Mouse (Mus musculus) urinary bladder, postnatal 4 days (tissue): ENCODE data around the gene Hoxd11.
A peak's percentile ranks its signal among the peaks of the same experiment; 100 is the strongest.

Experiments
- DNase-seq, 2 experiments: peaks; one replicate each; pipeline ENCODE4 v3.0.0; 2021 to 2022; ENCODE audit warnings: low spot score in 2 of 2

The Hoxd11 gene

DNA sequence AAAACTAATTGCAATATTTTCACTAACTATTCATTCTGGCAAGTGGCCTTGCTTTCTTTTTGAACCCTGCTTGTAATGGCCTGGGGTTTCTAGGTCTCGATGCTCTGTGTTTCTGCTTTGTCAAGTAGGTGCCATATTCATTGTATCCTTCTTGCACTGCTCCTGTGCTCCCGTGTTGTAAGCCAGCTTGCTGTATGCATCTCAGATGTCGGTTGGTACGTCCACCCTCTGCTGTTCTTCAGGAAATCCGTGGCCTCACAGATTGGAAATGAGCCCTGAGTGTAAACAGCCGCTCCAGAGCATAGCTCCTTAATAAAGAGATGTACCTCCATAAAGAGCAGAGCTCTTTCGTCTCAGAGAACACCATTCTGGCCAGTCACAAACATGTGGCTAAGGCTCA, 28.2 kb downstream of the Hoxd11 start:
- DNase-seq = no peak

DNA sequence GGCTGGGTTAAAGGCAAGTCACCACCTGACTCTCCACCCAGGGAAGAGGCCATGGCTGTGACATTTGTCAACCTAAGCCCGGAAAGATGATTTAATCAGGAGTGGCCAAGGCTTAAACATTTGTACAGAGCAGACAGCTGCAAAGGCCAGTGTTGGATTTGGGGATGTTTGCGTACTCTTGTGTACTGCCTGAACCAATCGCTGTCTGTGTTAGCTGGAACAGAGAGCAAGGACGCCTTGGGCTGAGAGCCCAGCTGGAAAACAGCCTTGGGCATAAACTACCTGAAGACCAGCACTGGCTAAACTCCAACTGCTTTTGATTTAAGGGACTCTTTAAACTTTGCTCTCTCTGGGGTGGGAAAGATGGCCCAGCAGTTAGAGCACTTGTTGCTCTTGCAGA, 29.3 kb downstream of the Hoxd11 start:
- DNase-seq = no peak

DNA sequence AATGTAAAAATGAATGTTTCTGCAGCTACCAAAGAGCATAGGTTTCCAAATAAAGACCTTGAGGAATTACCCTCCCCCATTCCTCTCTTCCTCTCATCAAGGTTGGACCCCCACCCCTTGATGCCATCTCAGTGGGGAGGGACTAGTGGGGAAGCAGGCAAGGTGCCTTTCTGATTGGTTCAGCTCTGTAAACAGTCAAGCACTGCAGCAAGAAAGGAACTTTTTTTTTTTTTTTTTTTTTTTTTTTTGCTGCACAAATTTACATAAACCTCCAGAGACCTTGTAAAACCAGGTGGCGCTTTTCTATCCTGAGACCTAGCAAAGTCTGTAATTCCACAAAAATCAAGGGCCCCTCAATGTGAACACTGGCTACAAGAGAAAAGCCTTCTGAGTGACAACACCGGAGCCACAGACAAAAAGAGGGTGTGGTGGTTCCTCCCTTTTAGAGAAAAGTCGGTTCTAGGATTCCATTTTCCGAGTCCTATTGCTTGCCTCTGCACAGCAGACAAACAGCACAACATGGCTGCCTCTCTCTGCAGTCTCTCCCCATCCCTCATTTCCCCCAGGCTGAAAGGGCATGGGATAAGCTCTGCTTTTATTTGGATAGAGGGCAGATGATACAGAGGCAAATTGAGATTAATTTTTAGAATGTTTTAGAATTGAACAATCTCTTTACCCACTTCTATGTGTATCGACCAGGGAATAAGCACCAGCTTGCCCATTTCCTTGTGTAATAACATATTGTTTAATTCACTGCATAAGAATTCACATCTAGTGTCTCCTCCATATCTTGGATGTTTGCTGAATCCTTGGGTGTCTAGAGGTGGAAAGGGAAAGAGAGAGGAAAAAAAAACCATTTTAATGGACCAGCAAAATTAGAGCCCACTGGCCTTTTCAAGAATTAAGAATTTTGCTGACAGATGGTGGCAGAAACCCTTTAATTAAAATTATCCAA, 30.4 kb downstream of the Hoxd11 start:
- no peak for DNase-seq

DNA sequence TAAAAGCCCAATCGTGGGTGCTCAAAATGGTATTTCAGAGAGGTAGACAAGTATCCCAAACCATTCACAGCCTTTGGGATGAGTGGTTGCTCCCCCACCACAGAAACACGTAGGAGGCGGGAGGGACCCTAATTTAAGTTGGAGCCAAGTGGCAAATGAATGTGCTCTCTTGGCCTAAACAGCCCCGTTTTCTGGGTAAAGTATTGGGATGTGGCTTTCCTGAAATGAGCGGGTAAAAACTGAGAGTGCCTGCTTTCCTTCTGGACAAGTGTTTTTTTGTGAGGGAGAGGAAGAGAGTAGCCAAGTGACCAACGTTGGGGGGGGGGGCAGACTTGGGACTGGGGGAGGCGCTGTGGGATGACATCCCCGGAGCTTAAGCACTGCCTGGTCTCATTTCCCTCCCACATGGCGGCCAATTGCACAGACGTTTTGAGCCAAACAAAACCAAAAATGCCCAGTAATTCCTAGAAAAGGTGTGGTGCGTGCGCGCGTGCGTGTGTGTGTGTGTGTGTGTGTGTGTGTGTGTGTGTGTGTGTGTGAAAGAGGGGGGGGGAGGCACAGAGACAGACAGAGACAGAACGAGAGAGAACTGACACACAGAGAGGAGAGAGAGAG, 31.7 kb downstream of the Hoxd11 start:
- no peak for DNase-seq

DNA sequence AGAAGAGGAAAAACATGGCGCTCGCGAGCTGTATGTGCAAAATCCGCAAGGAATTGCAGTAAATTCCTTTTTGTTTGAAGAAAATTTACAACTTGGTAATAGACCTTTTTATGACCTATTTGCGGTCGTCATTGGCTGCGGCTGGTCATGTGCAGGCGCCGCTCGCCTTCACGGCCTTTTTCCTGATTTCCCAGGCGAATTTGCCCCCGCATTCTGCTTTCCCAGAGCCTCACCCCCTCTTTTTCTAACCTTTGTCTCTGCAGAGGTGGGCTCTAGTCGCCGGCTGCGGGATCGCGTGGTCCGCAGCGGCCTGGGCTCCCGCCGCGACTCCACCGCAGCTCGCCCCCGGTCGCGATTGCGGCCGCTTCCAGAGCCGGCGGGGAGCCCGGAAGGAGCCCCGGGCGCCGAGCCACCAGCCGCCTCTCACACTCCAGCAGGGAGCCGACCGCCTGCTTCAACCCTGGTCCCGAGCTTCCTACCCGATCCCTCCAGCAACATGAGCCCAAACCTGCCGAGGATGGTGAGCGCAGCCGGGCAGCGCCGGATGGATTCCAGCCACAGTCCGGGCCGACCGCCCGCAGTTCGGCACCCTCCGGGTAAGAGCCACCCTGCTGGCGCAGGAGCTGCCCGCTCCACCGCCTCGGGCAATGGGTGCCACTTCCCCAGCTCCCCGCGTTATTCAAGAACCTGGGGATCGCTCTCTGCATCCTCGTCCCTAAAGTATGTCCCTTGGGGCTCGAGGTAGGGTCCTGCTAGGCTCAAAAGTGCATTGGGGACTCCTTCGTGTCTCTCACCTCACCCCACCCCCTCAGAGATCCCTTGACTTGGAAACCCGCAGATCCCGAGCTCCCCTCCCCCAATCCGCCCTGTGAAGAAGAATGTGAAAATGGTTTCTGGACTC, 32.6 kb downstream of the Hoxd11 start, which contains the start of the genes Hoxd3 and Hoxd4:
TSS of gene Hoxd3 (plus strand) at position 207 of the 901 bp plus-strand sequence.
TSS of gene Hoxd4 (plus strand) at position 209 of the 901 bp plus-strand sequence.
- DNase-seq = no peak

DNA sequence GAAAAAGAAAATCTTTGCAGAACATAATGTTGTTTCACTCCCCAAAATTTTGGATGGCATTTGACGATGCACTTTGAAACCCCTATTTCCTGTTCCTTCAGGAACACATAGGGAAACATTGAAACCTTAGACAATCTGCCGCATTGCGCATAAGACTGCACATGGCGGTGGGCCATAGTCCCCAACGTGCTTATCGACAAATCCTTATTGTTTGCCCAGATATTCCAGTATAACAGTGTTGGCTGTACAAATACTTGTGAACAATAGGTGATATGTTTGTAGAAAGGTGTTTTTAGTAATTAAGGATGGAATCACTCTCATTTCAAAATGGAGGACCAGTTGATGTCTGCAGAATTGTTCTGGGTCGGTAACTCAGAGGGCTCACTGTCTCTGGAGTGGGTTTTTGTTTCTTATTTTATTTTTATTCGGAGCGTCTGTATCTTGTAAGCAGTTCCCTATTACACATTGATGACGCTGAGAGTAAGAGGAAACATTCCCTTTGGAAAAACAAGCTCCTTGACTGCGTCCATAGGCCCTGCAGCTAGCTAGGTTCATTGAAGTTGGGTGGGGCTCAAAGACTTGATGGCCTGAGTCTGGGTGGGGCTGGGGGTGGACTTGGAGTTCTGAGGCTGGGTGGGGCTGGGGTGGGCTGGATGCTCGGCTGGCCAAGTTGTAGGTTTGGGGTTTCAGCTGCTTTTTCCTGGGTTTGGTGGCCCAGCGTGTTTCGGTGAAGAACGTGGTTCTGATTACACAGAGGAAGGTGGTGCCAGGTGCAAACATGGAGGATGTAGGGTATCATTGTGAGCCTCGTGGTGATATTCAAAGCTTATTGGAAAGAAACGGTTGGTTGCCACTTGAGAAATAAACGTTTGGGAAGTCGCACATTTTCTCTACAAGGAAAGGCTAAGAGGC, 34.1 kb downstream of the Hoxd11 start:
- DNase-seq = no peak

DNA sequence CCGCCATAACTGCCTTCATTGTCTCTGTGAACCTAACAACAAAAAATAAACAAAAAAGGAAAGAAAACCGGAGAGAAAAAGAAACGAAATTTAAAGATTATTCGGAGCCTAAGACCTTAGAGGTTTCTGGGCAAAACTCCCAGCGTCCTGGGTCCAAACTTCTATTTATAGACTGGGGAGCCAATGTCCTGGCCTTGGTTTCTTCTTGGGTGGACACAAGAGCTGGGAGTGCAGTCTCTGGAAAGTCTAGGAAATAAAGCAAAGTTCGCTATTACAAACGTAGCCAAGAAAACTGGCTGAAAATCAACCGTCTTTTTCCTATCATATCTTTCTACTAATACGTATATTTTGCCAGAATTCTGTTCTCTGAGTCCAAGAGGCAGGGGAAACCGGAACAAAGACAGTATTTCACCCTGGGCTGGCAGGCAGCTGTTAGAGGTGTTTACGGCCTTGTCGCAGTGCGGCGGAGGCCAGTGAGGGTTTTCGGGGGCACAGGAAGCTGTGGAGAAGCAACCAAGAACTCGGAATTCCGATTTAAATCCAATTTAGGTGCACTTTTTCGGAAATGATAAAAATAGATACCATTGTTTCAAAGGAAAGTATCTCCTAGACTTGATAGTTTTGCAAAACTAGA, 34.9 kb downstream of the Hoxd11 start:
- DNase-seq = no peak

DNA sequence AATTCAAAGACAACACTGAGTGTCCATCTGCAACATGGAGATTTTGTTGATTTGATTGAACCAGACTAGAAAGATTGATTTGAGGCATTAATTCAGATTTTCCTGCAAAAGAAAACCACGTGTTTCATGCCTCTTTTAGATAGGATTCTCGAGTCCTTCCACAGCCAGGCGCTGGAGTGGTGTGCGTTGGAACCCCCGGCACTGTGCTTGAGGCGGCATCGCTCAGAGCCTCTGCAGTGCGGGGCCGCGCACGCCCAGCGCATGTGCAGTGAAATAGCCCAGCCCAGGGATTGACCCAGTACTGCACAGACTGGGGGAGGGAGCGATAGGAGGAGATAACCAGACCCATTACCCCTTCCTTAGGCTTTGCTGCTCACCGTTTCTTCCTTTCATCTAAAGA, 35.5 kb downstream of the Hoxd11 start:
- DNase-seq = no peak

DNA sequence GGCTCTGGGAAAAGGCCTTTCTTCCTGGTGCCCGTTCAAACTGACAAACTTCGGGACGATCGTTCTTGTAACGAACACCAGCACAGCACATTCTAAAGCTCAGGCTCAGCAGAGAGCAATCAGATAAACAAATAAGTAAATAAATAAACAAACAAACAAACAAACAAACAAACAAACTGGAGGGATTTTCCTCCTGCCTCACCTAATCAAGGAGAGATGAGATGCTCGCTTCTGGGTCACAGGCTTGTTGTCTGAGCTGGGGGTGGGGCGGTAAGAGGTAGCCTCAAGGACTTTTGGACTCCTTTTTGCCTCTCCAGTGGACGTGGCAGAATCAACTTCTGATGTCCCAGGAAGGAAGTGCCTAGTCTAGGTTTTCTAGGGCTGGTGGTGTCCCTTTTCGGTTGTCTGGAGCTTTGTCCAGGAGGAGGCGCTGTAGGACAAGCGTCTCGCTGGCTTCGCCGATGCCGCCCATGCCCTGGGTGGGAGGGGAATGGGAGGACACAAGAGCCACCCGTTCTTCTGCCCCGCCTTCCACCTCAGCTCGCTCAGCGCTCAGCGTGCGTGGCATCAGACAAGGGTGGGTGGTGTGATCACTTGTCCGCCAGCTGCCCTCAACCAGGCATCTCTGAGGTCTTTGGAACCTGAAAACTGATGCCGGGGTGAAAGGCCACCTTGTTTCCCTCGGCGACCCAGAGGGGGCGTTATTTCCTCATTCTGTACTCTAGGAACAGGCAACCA, 36.3 kb downstream of the Hoxd11 start:
- peak; percentile 86 to 95 for DNase-seq

DNA sequence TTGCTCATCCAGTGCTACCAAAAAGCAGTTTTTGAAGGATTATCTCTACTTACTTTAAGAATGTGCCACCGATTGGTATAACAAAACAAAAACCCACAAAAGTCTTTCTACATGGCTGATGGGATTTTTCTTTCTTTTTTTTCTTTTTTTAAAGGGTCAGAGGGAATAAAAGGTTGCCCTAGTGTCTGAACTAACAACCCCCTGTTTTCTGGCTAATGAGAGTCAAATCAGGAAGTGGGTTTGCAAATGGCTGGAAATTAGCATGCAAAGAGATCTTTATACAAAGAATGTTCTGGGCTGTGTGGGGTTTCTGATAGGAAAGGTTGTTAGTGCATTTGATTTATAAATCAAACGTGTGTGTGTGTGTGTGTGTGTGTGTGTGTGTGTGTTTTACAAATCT, 41.0 kb downstream of the Hoxd11 start:
- DNase-seq = no peak

DNA sequence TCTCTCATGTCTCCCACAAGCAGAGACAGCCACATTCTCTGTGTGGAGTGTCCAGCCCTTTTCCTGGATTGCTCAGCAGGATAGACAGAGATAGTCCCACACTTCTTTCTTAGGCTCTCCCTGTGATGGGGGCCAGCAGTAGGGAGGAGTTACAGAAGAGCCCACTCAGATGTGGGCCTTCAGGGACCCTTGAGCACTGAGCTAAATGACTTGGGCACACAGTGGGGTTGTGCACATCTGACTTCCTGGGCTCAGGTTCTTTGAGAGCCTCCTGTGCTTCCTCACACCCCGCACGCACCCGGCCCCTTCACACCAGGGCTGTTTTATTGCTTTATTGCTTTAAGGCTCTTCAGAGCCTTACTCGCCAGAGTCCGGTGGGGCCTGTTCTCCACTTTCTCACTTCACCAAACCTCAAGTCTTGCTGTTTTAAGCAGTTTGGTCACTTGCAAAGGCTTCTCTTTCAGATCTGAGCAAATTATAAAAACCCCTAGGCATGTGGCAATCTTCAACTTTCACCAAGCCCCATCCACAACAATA, 41.7 kb downstream of the Hoxd11 start:
- DNase-seq = no peak

DNA sequence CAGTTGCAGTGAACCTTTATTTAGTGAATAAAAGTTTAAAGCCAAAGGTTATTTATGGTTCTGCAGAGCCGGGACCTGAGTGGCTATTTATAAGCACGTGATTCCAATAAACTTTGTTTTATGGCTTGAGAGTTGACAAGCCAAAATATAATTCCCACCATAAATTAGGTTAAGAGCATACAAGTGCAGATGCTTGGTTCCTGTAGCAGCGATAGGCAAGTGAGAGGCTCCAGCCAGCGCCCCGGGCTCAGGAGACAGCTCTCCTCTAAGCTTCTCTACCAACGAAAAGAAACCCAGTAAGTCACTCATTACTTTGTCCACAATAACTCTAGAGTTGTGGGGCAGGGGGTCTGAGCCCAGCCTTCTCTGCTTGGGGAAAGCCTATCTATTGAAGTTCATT, 42.5 kb downstream of the Hoxd11 start:
- no peak for DNase-seq

DNA sequence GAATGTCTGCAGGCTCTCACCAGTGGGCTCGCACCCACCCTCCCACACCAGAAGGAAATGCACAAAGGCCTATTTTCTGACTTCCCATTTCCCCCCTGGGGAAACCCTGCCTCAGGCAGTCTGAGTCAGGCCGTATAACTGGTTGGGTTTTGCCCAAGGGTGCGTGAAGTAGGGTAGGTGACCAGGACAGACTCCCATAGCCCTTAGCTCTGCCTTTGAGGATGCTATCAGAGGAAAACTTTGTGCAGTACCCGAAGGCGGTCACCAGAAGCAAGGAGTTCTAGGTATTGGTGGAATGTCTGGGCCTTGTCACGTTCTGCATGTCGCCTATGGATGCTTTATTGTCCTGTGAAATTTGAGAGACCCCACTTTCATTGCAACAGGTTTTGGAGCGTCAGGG, 43.6 kb downstream of the Hoxd11 start:
- no peak for DNase-seq

DNA sequence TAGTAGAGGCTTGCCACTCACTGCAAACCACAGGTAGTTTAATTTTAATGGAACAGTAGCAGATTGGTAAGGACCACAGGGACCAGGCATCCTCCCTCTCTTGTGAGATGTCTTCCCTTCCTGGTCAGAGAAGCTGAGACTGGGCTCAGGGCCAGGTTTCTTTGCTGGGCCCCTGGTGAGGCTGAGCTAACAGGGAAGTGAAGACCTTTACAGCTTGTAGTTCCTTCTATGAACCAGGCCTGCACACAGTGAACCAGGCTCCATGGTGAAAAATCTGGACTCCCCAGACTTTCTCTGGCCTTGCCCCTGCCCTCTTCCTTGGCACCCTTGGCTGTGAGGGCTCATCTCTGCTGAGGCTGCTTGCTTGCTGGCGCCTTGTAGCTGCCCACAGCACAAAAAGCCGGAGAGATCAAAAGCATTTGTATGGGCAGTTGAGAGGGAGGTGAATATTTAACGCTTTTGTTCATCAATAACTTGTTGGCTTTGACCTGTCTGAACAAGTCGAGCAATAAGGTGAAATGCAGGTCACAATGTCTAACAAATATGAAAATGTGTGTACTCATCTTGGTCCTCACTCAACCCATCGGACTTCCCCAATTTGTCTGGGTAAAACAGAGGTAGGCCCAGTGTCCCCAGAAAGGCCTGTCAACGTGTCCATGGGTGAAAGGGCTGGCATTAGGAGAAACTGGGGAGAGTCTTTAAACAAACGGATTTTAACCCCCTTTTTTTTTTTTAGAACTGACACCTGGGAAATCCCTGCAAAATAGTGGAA, 45.1 kb downstream of the Hoxd11 start:
- DNase-seq = no peak

DNA sequence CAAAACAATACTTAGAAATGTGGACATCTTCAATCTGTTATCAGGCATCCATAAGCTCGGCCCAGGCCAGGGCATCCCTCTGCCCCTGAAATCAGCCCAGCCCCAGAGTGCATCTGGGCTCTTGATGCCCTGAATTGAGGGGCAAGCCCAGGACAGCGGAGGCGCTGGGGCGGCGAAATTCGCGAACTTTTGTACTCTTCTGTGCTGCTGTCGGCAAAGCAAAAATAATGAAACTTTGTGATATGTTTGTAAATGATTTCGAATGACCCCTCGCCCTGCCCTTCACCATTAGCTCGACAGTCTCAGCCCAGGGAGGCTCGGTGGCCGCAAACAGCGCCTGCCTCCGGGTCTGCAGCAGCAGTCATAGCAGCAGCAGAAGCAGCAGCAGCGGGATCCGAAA, 45.8 kb downstream of the Hoxd11 start:
- DNase-seq = no peak

DNA sequence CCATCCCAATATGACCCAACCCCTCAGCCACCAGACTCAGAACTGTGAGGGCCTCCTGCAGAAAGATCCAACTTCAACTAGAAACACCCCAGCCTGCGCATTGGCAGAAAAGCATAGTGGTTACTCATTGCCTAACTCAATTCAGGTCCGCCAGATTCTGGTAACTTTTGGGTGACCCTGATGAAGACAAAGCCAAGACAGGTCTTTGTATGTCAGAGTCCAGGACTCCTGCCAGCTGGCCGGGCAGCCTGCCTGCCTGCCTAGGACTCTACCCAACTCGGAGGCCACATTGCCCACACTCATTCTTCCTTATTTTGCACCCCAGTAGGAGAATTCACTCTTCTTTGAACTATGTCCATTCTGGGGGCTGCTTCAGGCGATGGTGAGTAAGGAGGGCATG, 47.2 kb downstream of the Hoxd11 start, which contains the start of gene Gm28230:
TSS of gene Gm28230 (plus strand) at position 178 of the 400 bp plus-strand sequence.
- no peak for DNase-seq

DNA sequence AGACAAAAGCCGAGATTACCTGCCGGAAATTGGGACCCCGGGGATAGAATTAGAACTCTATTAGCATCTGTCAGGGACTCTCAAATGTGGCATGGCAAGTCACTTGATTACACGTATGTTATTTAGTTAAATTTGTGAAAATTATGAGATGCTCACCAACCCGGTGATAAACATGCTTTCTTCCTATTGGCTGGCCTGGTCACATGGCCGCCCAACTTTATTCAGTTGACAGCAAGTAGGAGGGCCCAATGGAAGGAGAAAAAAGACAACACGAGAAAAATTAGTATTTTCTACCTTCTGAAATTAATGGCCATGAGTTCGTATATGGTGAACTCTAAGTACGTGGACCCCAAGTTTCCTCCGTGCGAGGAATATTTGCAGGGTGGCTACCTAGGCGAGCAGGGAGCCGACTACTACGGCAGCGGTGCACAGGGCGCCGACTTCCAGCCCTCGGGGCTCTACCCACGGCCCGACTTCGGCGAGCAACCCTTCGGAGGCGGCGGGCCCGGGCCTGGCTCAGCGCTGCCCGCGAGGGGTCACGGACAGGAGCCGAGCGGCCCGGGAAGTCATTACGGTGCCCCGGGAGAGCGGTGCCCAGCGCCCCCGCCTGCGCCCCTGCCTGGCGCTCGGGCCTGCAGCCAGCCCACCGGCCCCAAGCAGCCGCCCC, 47.7 kb downstream of the Hoxd11 start:
- no peak for DNase-seq
